Mouse (Mus musculus) right cerebral cortex, postnatal 36 days (tissue): ENCODE data around the gene Grwd1.
A peak's percentile ranks its signal among the peaks of the same experiment; 100 is the strongest.

Experiments
- DNase-seq, 2 experiments: peaks; one replicate each; pipeline ENCODE4 v3.0.0; 2022; ENCODE audit warnings: low spot score in 2 of 2, mixed read lengths in 1 of 2

Gene Grwd1

GRCm38 (mm10) chr7:45842950-45843744 lies 12.4 kb upstream of the Grwd1 start:
- no peak for DNase-seq

GRCm38 (mm10) chr7:45833924-45834323 lies 3.2 kb upstream of the Grwd1 start:
- DNase-seq = no peak

- DNase-seq = no peak
These were observed 2.5 kb upstream of the Grwd1 start for GRCm38 (mm10) chr7:45833148-45833790.

- no peak for DNase-seq
These were observed 1.7 kb upstream of the Grwd1 start for GRCm38 (mm10) chr7:45832428-45832827.

- DNase-seq = no peak
These were observed 383 bp upstream of the Grwd1 start for GRCm38 (mm10) chr7:45831128-45831525.

GRCm38 (mm10) chr7:45826631-45827030 lies 4.1 kb downstream of the Grwd1 start:
- no peak for DNase-seq

GRCm38 (mm10) chr7:45824598-45824997 lies 6.1 kb downstream of the Grwd1 start, which contains the start of gene Kcnj14:
Gene Kcnj14, minus strand, starts transcription at chr7:45824782.
- no peak for DNase-seq

GRCm38 (mm10) chr7:45820913-45821312 lies 9.8 kb downstream of the Grwd1 start:
- DNase-seq = no peak

- no peak for DNase-seq
These were observed 10.9 kb downstream of the Grwd1 start for GRCm38 (mm10) chr7:45819843-45820242.

- no peak for DNase-seq
These were observed 14.8 kb downstream of the Grwd1 start for GRCm38 (mm10) chr7:45815984-45816351.

- DNase-seq = no peak
These were observed 15.3 kb downstream of the Grwd1 start for GRCm38 (mm10) chr7:45815323-45815983.

GRCm38 (mm10) chr7:45814841-45815240 lies 15.9 kb downstream of the Grwd1 start:
- no peak for DNase-seq

GRCm38 (mm10) chr7:45813787-45814779 lies 16.7 kb downstream of the Grwd1 start, which contains the start of gene Cyth2:
Gene Cyth2, minus strand, starts transcription at chr7:45814581.
- DNase-seq = peak; percentile 99 to 100

- no peak for DNase-seq
These were observed 17.8 kb downstream of the Grwd1 start for GRCm38 (mm10) chr7:45812921-45813320.

- DNase-seq = no peak
These were observed 21.3 kb downstream of the Grwd1 start for GRCm38 (mm10) chr7:45809276-45810075.

GRCm38 (mm10) chr7:45808471-45808870 lies 22.3 kb downstream of the Grwd1 start:
- DNase-seq = no peak

- no peak for DNase-seq
These were observed 24.8 kb downstream of the Grwd1 start for GRCm38 (mm10) chr7:45805941-45806340.

GRCm38 (mm10) chr7:45802551-45802950 lies 28.2 kb downstream of the Grwd1 start:
- no peak for DNase-seq

GRCm38 (mm10) chr7:45801348-45801747 lies 29.4 kb downstream of the Grwd1 start:
- peak; percentile 84 to 87 for DNase-seq

- no peak for DNase-seq
These were observed 30.1 kb downstream of the Grwd1 start for GRCm38 (mm10) chr7:45800546-45801204.
